Mouse (Mus musculus) NIH3T3 (cell line): ENCODE measurements around the gene Cpsf6.

Source experiments
- DNase-seq: peaks from one replicate; pipeline ENCODE4 v3.0.0-alpha.2; 2012; ENCODE audit warnings: low read depth

The Cpsf6 gene

GRCm38 (mm10) chr10:117413562-117414527 is 34.0 kb upstream of the Cpsf6 start:
- DNase-seq, result no peak

- no peak for DNase-seq
These were observed 32.8 kb upstream of the Cpsf6 start for GRCm38 (mm10) chr10:117412474-117413057.

- no peak for DNase-seq
These were observed 32.1 kb upstream of the Cpsf6 start for GRCm38 (mm10) chr10:117411716-117412473.

- DNase-seq, result no peak
These were observed 31.3 kb upstream of the Cpsf6 start for GRCm38 (mm10) chr10:117411131-117411530.

GRCm38 (mm10) chr10:117410481-117411048 is 30.8 kb upstream of the Cpsf6 start:
- no peak for DNase-seq

GRCm38 (mm10) chr10:117409373-117410354 is 29.8 kb upstream of the Cpsf6 start:
- no peak for DNase-seq

- no peak for DNase-seq
These were observed 28.9 kb upstream of the Cpsf6 start for GRCm38 (mm10) chr10:117408545-117409372.

GRCm38 (mm10) chr10:117407734-117408288 is 28.0 kb upstream of the Cpsf6 start:
- no peak for DNase-seq

GRCm38 (mm10) chr10:117406843-117407733 is 27.3 kb upstream of the Cpsf6 start:
- DNase-seq, result no peak

- no peak for DNase-seq
These were observed 26.4 kb upstream of the Cpsf6 start for GRCm38 (mm10) chr10:117406283-117406588.

- DNase-seq, result no peak
These were observed 25.9 kb upstream of the Cpsf6 start for GRCm38 (mm10) chr10:117405526-117406282.

GRCm38 (mm10) chr10:117404384-117404783 is 24.6 kb upstream of the Cpsf6 start:
- no peak for DNase-seq

- no peak for DNase-seq
These were observed 23.6 kb upstream of the Cpsf6 start for GRCm38 (mm10) chr10:117403344-117403953.

GRCm38 (mm10) chr10:117402403-117403333 is 22.9 kb upstream of the Cpsf6 start:
- DNase-seq, result peak; percentile 68

GRCm38 (mm10) chr10:117401364-117401763 is 21.5 kb upstream of the Cpsf6 start:
- DNase-seq, result no peak

GRCm38 (mm10) chr10:117400246-117400954 is 20.6 kb upstream of the Cpsf6 start:
- DNase-seq, result no peak
